Mouse (Mus musculus) lung, adult 2 months (tissue): ENCODE data around the gene Lpar3.

Experiments
- CTCF ChIP-seq: fragments of 200-500 bp; IDR thresholded peaks from 2 replicates; pipeline ENCODE4 v1.5.1; 2011; ENCODE audit warnings: mild to moderate bottlenecking, low read length, control low read depth; ENCODE audit not compliant: insufficient read depth
- POLR2A ChIP-seq: fragments of 200-500 bp; IDR thresholded peaks from 2 replicates; pipeline ENCODE4 v1.6.1; 2011; ENCODE audit warnings: low read depth, mild to moderate bottlenecking, control low read depth, low read length, borderline replicate concordance; ENCODE audit errors: extremely low read depth

DNA sequence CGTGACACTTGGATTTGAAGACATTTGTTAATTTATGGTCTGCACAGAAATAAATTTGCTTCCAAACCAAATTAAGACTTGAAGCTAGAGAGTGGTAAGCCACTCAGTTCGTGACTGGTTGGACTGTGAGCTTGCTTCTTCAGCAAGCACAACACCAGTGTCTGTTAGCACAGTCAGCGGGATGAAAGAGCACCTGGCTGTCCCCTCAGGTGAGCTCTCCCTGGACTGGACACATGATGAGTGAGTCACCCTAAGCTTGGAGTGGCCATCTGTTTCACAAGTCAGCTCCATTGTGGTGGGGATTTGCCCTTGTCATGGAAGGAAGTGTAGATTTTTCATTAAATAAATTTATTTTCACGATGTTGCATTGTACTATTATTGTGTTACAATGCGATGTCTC is 25.6 kb upstream of the Lpar3 start:
- TF ChIP-seq POLR2A (no peak), CTCF (no peak)
